Mouse (Mus musculus): ENCODE results near the gene Olfr1025-ps1.

The Olfr1025-ps1 gene

DNA sequence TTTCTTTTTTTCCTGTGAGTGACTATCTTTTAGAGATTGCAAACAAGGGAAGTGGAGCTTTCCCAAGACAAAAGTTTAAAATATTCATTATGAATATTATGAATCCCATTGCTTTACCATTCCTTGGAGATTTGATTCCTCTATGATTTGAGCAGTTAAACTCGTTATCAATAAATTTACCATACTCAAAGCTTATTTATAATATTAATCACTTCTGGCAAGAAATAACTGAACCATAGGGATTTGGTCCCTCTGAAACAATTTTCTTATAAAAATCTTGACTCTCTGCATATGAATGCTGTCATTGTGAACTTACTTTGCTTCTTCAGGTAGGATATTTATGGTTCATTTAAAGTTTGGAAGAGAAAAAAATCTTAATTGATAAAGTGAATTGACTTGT, at the start of gene Olfr1025-ps1:
Gene Olfr1025-ps1 (plus strand): TSS at position 301 of the 400 bp plus-strand sequence.
- no peak for DNase-seq (ENCODE audit: low read depth, low spot score)

GRCm38 (mm10) chr2:85868294-85868693, 46.7 kb upstream of the Olfr1025-ps1 start, which contains the start of gene Olfr1022:
TSS of gene Olfr1022 (plus strand) at chr2:85868594.
- DNase-seq (ENCODE audit: low read depth, low spot score): no peak

DNA sequence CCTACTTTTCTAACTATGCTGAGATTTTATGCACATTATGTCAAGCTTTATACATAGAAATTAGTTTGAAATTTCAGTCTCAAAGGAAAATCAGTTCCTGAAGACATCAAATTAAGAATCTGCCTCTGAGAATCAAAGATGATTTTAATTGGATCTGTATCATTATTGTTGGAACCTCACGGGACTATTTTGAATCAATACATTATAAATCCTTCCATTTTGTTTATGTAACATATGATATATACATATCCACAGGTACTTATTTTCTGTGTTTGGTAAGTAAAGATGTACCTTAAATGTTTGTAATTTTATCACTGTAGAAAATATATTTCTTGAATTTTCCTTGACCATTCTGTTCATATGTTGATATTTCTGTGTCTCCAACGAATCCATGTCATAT, 29.7 kb upstream of the Olfr1025-ps1 start, which contains the start of gene Olfr1023:
Gene Olfr1023 (plus strand): TSS at position 301 of the 400 bp plus-strand sequence.
- DNase-seq (ENCODE audit: low read depth, low spot score): no peak

- DNase-seq (ENCODE audit: low read depth, low spot score): no peak
These were observed 10.0 kb upstream of the Olfr1025-ps1 start, which contains the start of gene Olfr1024 for GRCm38 (mm10) chr2:85904952-85905351. TSS of gene Olfr1024 (minus strand) at chr2:85905052.

GRCm38 (mm10) chr2:85913197-85913596, 1.8 kb upstream of the Olfr1025-ps1 start:
- no peak for DNase-seq (ENCODE audit: low read depth, low spot score)

DNA sequence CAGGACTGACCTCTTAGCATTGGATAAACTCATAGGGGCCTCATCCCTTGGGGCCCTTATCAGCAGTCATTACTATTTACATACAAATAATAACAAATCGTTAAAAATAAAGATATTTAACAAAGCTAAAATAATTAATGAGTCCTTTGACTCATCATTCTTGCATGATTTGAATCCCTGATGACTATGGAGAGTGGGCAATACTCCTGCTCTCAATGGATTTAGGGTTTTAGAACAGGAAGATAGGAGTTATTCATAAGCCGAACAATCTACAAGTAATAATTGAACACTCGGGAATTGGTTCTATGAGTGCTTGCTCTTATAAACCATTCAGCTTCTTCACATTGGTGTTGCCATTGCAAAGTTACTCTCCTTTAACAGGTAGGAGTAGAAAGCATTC, 6.3 kb downstream of the Olfr1025-ps1 start, which contains the start of gene Olfr1026:
Gene Olfr1026 (plus strand): TSS at position 301 of the 400 bp plus-strand sequence.
- DNase-seq (ENCODE audit: low read depth, low spot score): no peak

DNA sequence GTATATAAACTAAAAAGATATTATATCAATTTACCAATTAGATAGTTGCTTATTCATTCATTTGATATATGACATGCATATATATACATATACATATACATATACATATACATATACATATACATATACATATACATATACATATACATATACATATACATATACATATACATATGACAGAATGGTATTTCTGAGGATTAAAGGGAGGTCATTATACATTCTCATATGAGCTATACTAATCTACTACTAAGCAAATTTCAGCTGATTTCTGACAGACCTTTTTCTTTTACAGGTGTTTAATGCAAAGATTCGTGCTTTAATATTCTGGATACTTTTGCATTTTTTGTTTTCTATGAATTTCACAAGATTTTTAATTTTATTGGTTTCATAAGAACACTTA, 35.1 kb downstream of the Olfr1025-ps1 start, which contains the start of gene Olfr1028:
Gene Olfr1028 (plus strand): TSS at position 301 of the 400 bp plus-strand sequence.
- DNase-seq (ENCODE audit: low read depth, low spot score): no peak

All from skeletal muscle tissue, adult 2 months (tissue).